Mouse (Mus musculus): Measurements from ENCODE around the gene Hdx. TPM values are rescaled to one million over a fixed set of nuclear protein-coding genes. Genes with fewer than 3 reads are reported as not detected.

Gene Hdx
- polyA plus RNA-seq, 1 experiment from 2014 or later: 2.8 TPM

DNA sequence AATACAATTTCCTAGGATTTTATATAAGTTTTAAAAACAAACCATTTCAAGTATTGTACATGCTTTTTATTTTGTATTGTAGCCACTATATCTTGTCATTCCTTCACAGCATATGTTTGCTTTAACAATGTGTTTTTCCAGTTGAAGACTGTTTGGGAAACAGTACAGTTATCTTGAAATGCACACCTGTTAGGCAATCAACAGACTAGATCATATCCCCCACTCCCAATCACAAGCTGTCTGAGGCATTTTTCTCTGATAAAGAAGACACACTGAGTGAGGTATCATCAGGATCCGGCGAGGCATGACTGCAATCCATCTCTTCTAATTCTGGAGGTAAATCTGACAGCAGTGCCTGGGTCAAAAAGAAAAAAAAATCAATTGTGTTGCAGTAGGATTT is 119.8 kb downstream of the Hdx start:
- ATAC-seq (ENCODE audit: low FRiP score): no peak

DNA sequence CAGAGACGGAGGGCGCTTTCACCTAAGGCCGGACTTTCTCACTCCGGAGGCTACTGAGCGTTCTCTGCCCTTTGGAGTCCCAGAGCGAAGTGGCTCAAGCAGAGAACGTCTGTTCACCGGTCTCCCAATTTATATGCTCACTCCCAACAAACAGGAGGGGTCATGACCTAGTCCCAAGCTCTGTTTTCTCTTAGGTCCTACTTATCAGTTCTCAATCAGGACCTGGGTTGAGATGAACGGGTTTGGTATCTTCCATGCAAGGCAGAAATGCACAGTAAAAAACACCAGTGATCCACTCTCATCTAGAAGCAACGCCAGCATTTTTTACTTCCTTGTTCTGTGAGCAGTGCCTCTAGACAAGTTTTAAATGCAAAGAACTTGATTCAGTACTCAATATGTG is 159.0 kb downstream of the Hdx start, which contains the start of gene Rps6ka6:
TSS of gene Rps6ka6 (minus strand) at position 101 of the 400 bp plus-strand sequence.
- ATAC-seq (ENCODE audit: low FRiP score): no peak
- WGBS: 75% methylated on average over 10 of the region's 10 CpGs
- Histone ChIP-seq H3K27ac (ENCODE audit: low read depth, low read length) (no peak within 1 kb of the TSS), H3K4me2 (replicated peaks; ENCODE audit: low read depth, low read length) (no peak within 1 kb of the TSS), H3K9ac (ENCODE audit: low read depth, low read length) (no peak within 1 kb of the TSS), H3K4me3 (ENCODE audit: low read depth, low read length) (no peak within 1 kb of the TSS), H3K27me3 (ENCODE audit: control insufficient read depth, insufficient read depth, low read length) (no peaks in the 10 kb centered on the region), H3K4me1 (replicated peaks; ENCODE audit: control insufficient read depth, insufficient read depth, low read length) (no peaks in the 10 kb centered on the region), H3K36me3 (ENCODE audit: control insufficient read depth, insufficient read depth, low read length) (no peaks in the 10 kb centered on the region), H3K9me3 (ENCODE audit: control insufficient read depth, low read length) (no peaks in the 10 kb centered on the region)
- DNase-seq (ENCODE audit: low spot score): no peak

More for the DNA sequence above, 119.8 kb downstream of the Hdx start:
- no peaks in the 10 kb centered on the region for H3K4me1 ChIP-seq (replicated peaks; ENCODE audit: control insufficient read depth, insufficient read depth, low read length)
- H3K27ac ChIP-seq (ENCODE audit: low read depth, low read length): no peak overlapping the region
- no peaks in the 10 kb centered on the region for H3K9me3 ChIP-seq (ENCODE audit: control insufficient read depth, low read length)
- no peak overlapping the region for H3K4me2 ChIP-seq (replicated peaks; ENCODE audit: low read depth, low read length)
- H3K4me3 ChIP-seq (ENCODE audit: low read depth, low read length): no peak overlapping the region
- no peaks in the 10 kb centered on the region for H3K27me3 ChIP-seq (ENCODE audit: control insufficient read depth, insufficient read depth, low read length)
- no peak overlapping the region for H3K9ac ChIP-seq (ENCODE audit: low read depth, low read length)
- WGBS: 91% methylated on average over 2 of the region's 2 CpGs
- no peaks in the 10 kb centered on the region for H3K36me3 ChIP-seq (ENCODE audit: control insufficient read depth, insufficient read depth, low read length)
- DNase-seq (ENCODE audit: low spot score): no peak

Other genes starting within 250 kb of the Hdx start
- gene Rps6ka6, start 159.1 kb downstream of the Hdx start, polyA plus RNA-seq (2014; fragmentation: Nextera tagmentation; extraction: Ambion mirVana): 58.0 and 68.2 TPM in 2 replicates
- gene Gm45194, start 194.3 kb upstream of the Hdx start, polyA plus RNA-seq (2014; fragmentation: Nextera tagmentation; extraction: Ambion mirVana): 1.3 and 1.8 TPM in 2 replicates

Data from hindbrain, embryonic 11.5 days (tissue).